Mouse (Mus musculus): ENCODE data around the gene Ina.

The Ina gene

GRCm38 (mm10) chr19:47050271-47051032 is 36.0 kb downstream of the Ina start, which contains the start of gene Pcgf6:
TSS of gene Pcgf6 (minus strand) at chr19:47050906.
- in situ Hi-C loops (cut with MseI, MboI): no loop called here

GRCm38 (mm10) chr19:47052927-47053326 is 38.4 kb downstream of the Ina start:
- in situ Hi-C loops (cut with MseI, MboI): no loop called here

GRCm38 (mm10) chr19:47053471-47053870 is 39.0 kb downstream of the Ina start:
- in situ Hi-C loops (cut with MseI, MboI): no loop called here

GRCm38 (mm10) chr19:47057684-47058083 is 43.2 kb downstream of the Ina start:
- in situ Hi-C loops (cut with MseI, MboI): no loop called here

- in situ Hi-C loops (cut with MseI, MboI): no loop called here
Observed at GRCm38 (mm10) chr19:47065860-47066259, 51.4 kb downstream of the Ina start.

- in situ Hi-C loops (cut with MseI, MboI): no loop called here
Observed at GRCm38 (mm10) chr19:47067096-47067882, 52.8 kb downstream of the Ina start, which contains the start of gene Taf5. TSS of gene Taf5 (plus strand) at chr19:47067746.

GRCm38 (mm10) chr19:47067924-47068611 is 53.6 kb downstream of the Ina start:
- in situ Hi-C loops (cut with MseI, MboI): no loop called here

Measured in mouse trophoblast stem cell (cell line).